Mouse (Mus musculus): ENCODE results near the gene Skap1.

The Skap1 gene

DNA sequence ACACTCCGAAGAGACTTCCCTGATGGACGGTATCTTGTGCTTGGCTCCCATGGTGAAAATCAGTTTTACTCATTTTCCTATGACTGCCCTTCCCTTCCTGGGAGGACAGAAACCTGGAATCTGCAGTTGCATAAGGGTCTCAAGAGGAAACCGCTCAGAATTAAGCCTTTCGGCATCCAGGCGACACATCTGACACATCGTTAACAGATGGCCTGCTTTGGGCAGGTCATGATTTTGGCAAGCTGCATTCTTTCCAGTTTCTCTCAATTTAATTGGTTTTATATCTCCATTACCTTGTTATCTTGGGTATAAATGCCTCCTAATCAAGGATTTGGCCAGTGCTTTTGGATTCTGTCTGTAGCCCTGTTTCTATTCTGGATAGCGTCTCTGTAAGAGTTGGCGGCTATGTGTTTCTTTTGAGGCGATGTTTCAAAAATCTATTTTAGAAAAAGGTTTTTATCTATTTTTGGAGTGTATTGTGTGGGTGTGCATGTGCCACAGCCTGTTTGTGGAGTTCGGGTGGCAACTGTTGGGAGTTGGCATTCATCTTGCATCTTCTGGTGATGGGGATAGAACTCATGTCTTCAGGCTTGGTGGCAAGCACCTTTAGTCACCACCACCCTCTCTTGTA lies 1.1 kb downstream of the Skap1 start:
- DNase-seq (ENCODE audit: low spot score in 2 of 2), result no peak

DNA sequence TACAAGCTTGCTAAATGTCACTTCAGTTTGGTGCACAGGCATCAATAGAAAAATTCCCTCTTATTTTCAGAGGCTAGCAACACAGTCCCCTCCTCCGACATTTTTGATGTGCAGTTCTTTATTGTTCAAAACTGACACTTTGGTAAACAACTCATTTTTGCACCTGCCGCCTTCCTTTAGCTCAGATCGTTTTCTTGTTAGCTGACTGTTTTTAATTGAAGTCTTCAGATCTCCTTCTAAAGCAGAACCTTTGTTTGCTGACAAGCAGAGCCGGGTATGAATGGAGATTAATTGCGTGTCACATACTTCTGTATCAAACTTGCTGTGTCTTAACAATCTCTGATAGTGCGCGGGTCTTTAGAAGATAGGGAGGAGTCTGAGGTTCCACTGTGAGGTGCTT lies 2.0 kb downstream of the Skap1 start:
- no peak for DNase-seq (ENCODE audit: low spot score in 2 of 2)

DNA sequence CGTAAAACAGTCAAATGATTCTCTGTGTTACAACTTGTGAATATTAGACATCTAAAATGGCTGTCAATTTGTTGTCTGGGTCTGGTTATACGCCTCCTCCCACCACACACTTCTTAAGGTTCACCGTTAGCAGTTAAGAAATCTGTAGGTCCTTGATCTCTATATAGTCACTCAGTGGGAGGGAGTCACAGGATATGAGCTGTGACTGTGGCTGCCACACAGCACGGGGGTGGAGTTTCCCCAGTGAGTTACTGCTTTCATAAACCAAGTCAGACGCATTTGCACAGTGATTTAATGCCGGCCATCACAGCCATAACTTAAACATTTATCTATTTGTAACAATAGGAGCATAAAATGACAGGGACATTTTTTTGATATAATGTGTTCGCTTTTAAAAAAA lies 2.6 kb downstream of the Skap1 start:
- DNase-seq (ENCODE audit: low spot score in 2 of 2), result no peak

- DNase-seq (ENCODE audit: low spot score in 2 of 2), result no peak
These were observed 3.8 kb downstream of the Skap1 start for GRCm38 (mm10) chr11:96468048-96468745.

GRCm38 (mm10) chr11:96482711-96483110 lies 18.3 kb downstream of the Skap1 start:
- DNase-seq (ENCODE audit: low spot score in 2 of 2), result no peak

GRCm38 (mm10) chr11:96483179-96483578 lies 18.8 kb downstream of the Skap1 start:
- DNase-seq (ENCODE audit: low spot score in 2 of 2), result no peak

DNA sequence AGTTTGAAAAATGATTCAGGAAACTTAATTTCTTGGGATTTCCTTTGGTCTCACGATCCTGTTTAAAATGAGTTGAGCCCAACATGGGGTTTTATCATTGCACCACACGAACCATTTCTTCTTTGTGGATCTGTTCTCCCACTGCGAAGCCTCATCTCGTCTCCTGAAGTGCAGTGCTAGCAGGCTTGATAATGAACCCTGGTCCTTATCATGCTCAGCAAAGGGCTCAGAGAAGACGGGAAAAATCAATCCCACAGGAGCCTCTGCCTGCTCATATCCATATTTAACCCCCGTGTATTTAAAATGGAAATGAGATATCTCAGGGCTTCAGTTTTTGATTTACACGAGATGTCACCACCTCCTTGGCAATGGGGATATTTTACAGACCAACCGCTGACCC lies 34.1 kb downstream of the Skap1 start:
- DNase-seq (ENCODE audit: low spot score in 2 of 2), result no peak

GRCm38 (mm10) chr11:96501042-96501441 lies 36.6 kb downstream of the Skap1 start:
- no peak for DNase-seq (ENCODE audit: low spot score in 2 of 2)

DNA sequence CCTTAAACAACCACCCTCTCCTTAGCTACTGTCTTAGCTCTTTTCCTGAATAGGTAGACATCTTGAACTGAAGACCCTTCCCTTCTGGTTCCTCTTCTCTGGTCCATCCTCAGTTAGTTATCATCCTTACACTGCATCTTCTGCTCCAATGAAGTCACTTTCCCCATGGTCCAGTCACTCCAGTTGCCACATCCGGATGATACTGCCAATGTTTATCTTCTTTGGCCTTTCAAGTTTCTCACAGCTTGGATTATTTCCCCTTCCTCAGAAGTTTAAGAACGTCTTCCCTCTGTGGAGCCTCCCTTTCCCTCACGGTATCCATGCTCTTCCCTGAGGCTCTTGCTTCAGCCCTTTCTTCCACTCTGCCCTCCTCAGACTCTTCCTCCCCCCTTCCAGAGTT lies 38.6 kb downstream of the Skap1 start:
- no peak for DNase-seq (ENCODE audit: low spot score in 2 of 2)

DNA sequence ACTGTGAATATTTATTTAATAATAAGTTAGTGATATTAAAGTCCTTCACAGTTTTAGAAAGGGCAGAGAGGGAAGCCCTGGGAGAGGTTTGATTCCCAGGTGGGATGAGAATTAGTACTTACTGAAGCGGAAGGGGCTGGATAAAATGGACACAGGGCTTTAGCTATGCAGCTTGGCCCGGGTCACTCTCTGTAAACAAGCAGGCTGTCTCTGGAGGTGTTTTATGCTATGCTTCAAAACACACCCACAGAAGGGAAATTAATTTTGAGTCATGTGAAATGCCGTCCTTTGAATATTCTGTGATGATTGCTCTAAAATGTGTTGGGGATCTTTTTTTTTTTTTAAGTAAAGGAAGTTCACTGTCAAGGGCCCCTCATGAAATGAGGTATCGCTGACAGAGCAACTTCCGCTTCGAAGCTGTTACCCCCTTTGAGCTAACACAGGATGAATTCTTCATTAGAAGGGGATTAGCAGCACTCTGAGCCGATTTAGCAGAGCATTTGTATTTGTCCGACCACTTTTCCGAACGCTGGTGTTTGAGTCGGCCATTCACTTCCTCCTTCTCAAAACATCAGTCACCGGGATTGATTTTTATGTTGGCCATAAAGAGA lies 40.2 kb downstream of the Skap1 start:
- DNase-seq (ENCODE audit: low spot score in 2 of 2), result no peak

GRCm38 (mm10) chr11:96505841-96506240 lies 41.4 kb downstream of the Skap1 start:
- DNase-seq (ENCODE audit: low spot score in 2 of 2), result no peak

DNA sequence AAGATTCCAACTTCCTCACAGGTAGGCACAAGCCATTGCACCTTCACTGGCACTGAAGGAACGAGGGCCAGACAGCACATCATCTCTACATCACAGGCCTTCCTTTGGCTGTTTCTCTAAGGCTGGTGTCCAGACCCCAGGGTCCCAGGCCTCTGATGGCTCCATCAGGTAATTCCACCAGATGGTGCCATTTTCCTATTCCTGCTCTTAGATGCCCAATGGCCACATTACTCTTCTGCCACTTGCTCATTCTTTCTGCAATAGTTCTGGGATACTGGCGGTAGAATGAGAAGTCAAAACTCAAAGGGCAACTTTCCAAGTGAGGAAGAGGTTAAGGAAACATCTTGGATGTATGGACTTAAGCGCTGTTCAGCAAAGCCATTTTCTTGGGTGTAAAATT lies 50.8 kb downstream of the Skap1 start:
- no peak for DNase-seq (ENCODE audit: low spot score in 2 of 2)

DNA sequence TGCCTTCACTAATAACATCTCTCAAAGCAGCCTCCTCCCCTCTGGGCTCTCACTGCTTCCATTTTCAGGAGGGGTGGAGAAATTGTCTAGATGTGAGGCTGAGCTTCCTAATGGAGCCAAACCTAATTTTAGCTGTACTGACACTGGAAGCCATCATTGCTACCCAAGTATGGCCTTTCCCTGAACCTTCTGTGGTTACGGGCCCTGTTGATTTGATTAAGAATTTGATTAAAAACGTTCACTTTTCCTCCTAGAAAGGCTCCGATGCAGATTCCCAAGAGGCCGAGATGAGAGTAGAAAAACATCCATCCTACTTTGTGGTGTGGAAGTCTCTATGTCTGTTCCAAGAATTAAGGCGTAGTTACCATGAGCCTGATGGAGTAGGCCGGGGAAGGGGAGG lies 60.1 kb downstream of the Skap1 start:
- DNase-seq (ENCODE audit: low spot score in 2 of 2), result no peak

- DNase-seq (ENCODE audit: low spot score in 2 of 2), result no peak
These were observed 61.8 kb downstream of the Skap1 start for GRCm38 (mm10) chr11:96526137-96526621.

DNA sequence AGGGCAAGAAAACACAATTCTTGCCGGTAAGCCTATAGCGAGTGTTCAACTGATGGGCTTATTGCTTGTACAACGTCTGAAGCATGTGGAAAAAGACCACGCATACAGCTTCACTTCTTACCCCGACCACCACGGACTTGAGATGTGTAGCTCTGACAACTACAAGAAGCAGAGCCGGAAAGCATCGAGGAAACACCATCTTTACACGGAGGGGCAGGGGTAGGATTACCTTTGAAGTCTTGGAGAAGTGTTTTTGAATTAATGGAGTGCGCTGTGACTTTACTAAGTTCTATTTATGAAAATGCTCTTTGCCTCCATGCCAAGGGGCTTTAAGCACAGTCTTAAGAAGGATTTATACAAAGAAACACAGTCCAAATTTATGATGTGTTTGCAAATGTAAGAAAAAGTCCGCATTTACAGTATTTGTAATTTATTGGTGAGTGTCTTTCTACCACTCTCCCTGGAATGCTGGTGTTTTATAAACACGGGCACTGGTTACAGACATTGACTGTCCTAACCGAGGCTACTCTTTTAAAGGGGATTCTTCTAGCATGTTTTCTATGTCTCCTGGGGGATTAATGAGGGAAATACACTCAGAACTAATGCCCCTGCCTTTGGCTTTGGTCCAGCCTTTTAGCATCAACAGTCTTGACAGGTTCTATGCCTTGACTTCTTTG lies 67.5 kb downstream of the Skap1 start:
- no peak for DNase-seq (ENCODE audit: low spot score in 2 of 2)

DNA sequence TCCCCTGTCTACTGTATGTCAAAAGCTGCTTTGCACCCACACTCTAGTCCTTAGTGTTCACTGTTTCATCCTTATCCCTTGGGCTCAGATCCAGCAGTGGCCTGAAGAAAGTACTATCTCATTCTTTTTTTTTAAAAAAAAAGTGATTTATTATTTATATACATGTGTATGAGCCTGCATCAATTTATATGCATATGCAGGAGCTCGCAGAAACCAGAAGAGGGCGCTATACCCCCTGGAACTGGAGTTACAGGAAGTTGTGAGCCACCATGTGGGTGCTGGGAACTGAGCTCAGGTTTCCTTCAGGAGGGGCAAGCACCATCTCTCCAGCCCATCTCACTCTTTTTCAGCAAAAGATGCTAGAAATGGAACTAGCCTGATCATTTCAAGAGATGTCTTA lies 70.1 kb downstream of the Skap1 start:
- DNase-seq (ENCODE audit: low spot score in 2 of 2), result no peak

DNA sequence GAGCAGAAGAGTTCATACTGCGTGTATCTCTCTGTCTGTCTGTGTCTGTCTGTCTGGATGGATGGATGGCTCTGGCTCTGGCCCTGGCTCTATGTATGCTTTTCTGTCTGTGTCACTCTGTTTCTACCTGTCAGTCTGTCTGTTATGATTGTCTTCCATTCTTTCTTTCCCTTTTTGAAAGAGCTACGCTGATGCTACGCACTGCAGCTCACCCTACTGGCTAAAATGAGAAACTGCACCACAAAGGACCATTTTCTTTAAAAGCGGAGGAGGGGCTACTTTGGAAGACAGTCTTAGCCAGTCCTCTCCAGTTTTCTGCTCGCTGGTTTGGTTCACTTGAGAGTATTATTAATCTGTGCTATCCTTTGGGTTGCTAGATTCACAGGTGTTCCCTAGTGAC lies 71.8 kb downstream of the Skap1 start:
- peak; percentile 4 to 11 for DNase-seq (ENCODE audit: low spot score in 2 of 2)

DNA sequence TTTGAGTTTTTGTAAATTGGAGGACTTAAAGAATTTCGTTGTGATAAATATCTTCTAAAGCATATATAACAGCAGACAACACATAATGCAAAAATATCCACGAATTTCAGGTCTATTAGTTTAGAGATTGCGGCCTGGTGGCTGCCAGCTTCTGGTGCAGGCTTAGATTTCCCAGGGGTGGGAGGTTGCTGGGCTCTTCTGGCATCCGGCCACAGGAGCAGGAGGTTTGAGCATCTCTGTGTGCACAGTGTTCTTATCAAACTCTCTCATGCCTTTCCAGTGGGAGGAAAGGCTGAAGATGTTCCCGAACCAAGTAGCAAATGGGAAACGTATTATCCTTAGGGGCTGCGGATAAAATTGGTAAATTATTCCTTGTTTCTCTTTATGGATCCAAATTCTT lies 77.6 kb downstream of the Skap1 start:
- DNase-seq (ENCODE audit: low spot score in 2 of 2), result no peak

DNA sequence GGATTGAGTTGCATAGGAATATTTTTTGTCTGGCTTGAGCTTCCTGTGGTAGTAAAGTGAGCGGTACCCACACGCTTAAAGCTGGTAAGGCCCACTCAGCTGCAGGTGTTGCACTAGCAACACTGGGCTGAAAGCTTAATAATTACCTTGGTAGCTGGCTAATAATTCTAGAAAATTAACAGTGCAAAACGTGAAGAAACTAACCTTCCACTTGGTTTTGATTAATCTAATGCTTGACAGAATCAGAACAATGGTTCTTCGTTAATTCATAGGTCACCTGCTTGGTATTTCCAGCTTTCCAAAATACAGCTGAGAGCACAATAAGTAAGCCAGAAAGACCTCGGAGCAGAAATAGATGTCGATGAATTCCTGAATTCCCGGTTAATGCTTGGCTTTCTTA lies 78.2 kb downstream of the Skap1 start:
- DNase-seq (ENCODE audit: low spot score in 2 of 2), result no peak

DNA sequence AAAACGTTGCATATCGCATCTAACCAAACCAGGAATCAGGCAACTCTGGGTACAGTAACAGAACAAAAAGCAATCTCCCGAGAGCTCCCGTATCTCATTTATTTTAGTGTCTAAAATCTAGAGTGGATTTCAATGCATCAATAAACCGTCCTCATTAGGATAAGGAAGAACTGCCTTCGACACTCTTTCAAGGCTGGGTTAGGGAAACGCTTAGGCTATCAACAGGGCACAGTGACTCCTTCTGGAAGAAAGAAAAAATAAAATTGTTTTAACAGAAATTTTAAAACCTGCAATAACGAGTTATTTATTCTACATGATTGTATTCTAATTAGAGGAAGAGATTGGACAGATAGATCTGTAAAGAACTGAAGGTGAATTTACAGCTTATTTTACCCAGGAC lies 82.0 kb downstream of the Skap1 start:
- DNase-seq (ENCODE audit: low spot score in 2 of 2), result no peak

GRCm38 (mm10) chr11:96550960-96551703 lies 86.7 kb downstream of the Skap1 start:
- no peak for DNase-seq (ENCODE audit: low spot score in 2 of 2)

- DNase-seq (ENCODE audit: low spot score in 2 of 2), result peak in 1 of 2 experiments; percentile 5
These were observed 88.7 kb downstream of the Skap1 start for GRCm38 (mm10) chr11:96553091-96553490.

Data from urinary bladder, postnatal 36 days (tissue).